Mouse (Mus musculus): Measurements from ENCODE around the gene Schip1. TPM values are rescaled to one million over a fixed set of nuclear protein-coding genes. Genes with fewer than 3 reads are reported as not detected.

The Schip1 gene
- polyA plus RNA-seq, 1 experiment, result 29.5 TPM

- Histone ChIP-seq H3K4me1 (ENCODE audit: control insufficient read depth, insufficient read depth, low read length) (no peaks in the 10 kb centered on the region), H3K4me3 (replicated peaks; ENCODE audit: extremely low read depth, low read depth, low read length) (no peak overlapping the region)
- DNase-seq, result no peak
- TF ChIP-seq CTCF (IDR thresholded peaks at IDR 0.05; ENCODE audit: insufficient read depth, low read length) (no peak), POLR2A (IDR thresholded peaks at IDR 0.05; ENCODE audit: borderline replicate concordance, extremely low read depth, low read depth, low read length) (no peak)
- 75% methylated on average over 5 of the region's 5 CpGs for WGBS
Observed at GRCm38 (mm10) chr3:68669418-68669974, 604.9 kb downstream of the Schip1 start.

DNA sequence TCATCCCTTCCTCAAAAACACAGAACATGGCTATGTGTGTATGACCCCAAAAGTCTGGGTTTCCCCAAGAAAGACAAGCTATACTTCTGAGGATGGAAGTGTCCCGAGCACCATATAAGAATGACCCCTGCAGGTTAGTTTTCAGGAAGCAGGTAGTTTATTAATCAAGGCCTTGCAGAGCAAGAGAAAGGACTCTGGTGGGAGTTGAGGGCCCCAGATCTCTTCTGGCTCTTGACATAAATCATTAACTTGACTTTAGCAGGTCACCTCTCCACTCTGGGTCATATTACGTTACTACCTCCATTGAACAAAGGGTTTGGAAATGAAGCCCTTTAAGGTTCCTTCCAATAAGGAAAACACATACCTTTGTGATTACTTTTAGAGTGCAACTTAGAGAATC, 610.1 kb downstream of the Schip1 start:
- no peak for DNase-seq
- Histone ChIP-seq H3K4me3 (replicated peaks; ENCODE audit: extremely low read depth, low read depth, low read length) (no peak overlapping the region), H3K4me1 (ENCODE audit: control insufficient read depth, insufficient read depth, low read length) (peaks cover 3% of the 10 kb centered on the region; the same call in 1 of the 2 replicates)
- WGBS, result 79% methylated on average over 2 of the region's 2 CpGs
- TF ChIP-seq CTCF (IDR thresholded peaks at IDR 0.05; ENCODE audit: insufficient read depth, low read length) (no peak), POLR2A (IDR thresholded peaks at IDR 0.05; ENCODE audit: borderline replicate concordance, extremely low read depth, low read depth, low read length) (no peak)

DNA sequence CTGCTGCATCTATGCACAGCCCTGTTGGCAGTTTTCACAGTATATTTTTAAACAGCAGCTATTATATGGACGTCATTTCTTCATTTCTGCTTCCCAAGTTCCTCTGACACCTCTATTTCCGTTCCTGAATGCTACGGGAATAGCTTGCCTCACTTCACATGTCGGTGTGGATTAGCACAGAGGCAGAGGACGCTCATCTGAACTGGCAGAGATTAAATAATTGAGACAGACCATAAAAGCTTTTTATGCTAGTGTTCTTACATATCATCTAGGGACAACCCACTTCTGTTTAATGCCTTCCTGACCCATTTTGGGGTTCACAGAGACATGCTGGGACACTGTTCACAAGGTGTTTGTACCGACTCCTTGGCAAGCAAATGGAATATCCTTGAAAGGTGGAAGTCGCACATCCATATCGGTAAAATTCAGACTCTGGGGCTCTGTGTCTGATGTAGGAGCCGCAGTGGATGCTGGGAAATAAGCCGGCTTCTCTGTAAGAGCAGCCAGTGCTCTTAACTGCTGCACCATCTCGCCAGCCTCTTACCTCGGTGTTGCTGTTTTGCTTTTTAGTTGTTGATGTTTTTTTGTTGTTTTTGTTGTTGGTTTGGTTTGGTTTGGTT, 610.7 kb downstream of the Schip1 start:
- no peak for DNase-seq
- WGBS, result 79% methylated on average over 12 of the region's 12 CpGs
- Histone ChIP-seq H3K4me3 (replicated peaks; ENCODE audit: extremely low read depth, low read depth, low read length) (no peak overlapping the region), H3K4me1 (ENCODE audit: control insufficient read depth, insufficient read depth, low read length) (peaks cover 3% of the 10 kb centered on the region; the same call in 1 of the 2 replicates)
- TF ChIP-seq CTCF (IDR thresholded peaks at IDR 0.05; ENCODE audit: insufficient read depth, low read length) (no peak), POLR2A (IDR thresholded peaks at IDR 0.05; ENCODE audit: borderline replicate concordance, extremely low read depth, low read depth, low read length) (no peak)

Other genes starting within 250 kb of the Schip1 start
- not detected in 2 replicates for gene Iqcj, start 172.6 kb upstream of the Schip1 start, polyA plus RNA-seq (2012; rRNA removed)
- gene Iqschfp, start 172.6 kb upstream of the Schip1 start, polyA plus RNA-seq (2012; rRNA removed), result not detected in 2 replicates

Data from lung, adult 2 months (tissue).